Mouse (Mus musculus): ENCODE data around the gene Adgrl2.

DNA sequence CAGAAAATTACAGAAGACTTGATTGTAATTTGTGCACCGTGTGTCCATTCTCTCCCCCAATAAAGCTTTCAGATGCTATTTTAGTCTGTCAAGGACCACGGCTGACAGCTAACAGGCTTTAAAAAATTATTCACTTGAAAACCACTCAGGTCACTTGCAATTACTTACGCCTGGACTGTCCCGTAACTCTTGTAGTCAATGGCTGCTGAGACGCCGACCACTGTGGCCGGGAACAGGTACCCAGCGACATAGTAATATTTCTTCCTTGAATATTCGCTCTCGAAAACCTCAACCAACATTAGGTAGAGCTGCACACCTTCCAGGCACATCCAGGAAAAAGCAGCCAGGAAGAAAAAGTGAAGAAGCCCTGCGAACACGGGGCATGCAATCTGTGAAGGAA is 155.2 kb downstream of the Adgrl2 start:
- TF ChIP-seq CTCF (IDR thresholded peaks at IDR 0.05; ENCODE audit: control insufficient read depth, insufficient read depth, low read length): no peak
- TF ChIP-seq POLR2A (IDR thresholded peaks at IDR 0.05; ENCODE audit: borderline replicate concordance, control insufficient read depth, low read depth, low read length): no peak

Measured in bone marrow, adult 2 months (tissue).